Mouse (Mus musculus) frontal cortex, adult (tissue): ENCODE measurements at regions not wholly inside any gene's neighbourhood (a gene's known extent, or its start where the extent isn't known, plus 50 kb on each side); places are given as distances from the start of the nearest gene placed in this dataset.

Source experiments
- ATAC-seq: cut with Nextera tagmentation; 2 replicates; pipeline ENCODE4 v1.9.2; 2017; ENCODE audit warnings: mild to moderate bottlenecking, moderate library complexity, mixed read lengths; ENCODE audit not compliant: low TSS enrichment

GRCm38 (mm10) chr14:120830389-120830835 lies 80.6 kb upstream of the Ipo5 start:
- peak; percentile 66 for ATAC-seq

GRCm38 (mm10) chr14:120831397-120831796 lies 79.6 kb upstream of the Ipo5 start:
- ATAC-seq, result peak; percentile 33

GRCm38 (mm10) chr14:120831847-120832613 lies 79.0 kb upstream of the Ipo5 start:
- ATAC-seq, result peak; percentile 48

GRCm38 (mm10) chr14:120834821-120835220 lies 76.2 kb upstream of the Ipo5 start:
- ATAC-seq, result no peak

GRCm38 (mm10) chr14:120835758-120836157 lies 75.3 kb upstream of the Ipo5 start:
- ATAC-seq, result peak; percentile 59

GRCm38 (mm10) chr14:120836535-120837316 lies 74.3 kb upstream of the Ipo5 start:
- ATAC-seq, result no peak

GRCm38 (mm10) chr14:120840900-120841299 lies 70.1 kb upstream of the Ipo5 start:
- ATAC-seq, result no peak

- no peak for ATAC-seq
These were observed 69.7 kb upstream of the Ipo5 start for GRCm38 (mm10) chr14:120841311-120841710.

- ATAC-seq, result no peak
These were observed 65.9 kb upstream of the Ipo5 start for GRCm38 (mm10) chr14:120845172-120845571.

- 0 out of 2 replicates have a peak, but pooled peaks have one; percentile 1 for ATAC-seq
These were observed 64.8 kb upstream of the Ipo5 start for GRCm38 (mm10) chr14:120846073-120846850.

GRCm38 (mm10) chr14:120847006-120847405 lies 64.0 kb upstream of the Ipo5 start:
- peak; percentile 69 for ATAC-seq

- peak; percentile 50; the same call in 1 of the 2 replicates for ATAC-seq
These were observed 62.7 kb upstream of the Ipo5 start for GRCm38 (mm10) chr14:120848083-120848951.

- peak; percentile 72 for ATAC-seq
These were observed 61.9 kb upstream of the Ipo5 start for GRCm38 (mm10) chr14:120849159-120849558.

GRCm38 (mm10) chr14:120853643-120854042 lies 57.4 kb upstream of the Ipo5 start:
- ATAC-seq, result no peak

- no peak for ATAC-seq
These were observed 56.5 kb upstream of the Ipo5 start for GRCm38 (mm10) chr14:120854559-120854958.

GRCm38 (mm10) chr14:120855181-120855580 lies 55.8 kb upstream of the Ipo5 start:
- peak; percentile 97 for ATAC-seq
